Mouse (Mus musculus): ENCODE results near the gene H2-DMa. TPM values are rescaled to one million over a fixed set of nuclear protein-coding genes. Genes with fewer than 3 reads are reported as not detected.
A peak's percentile ranks its signal among the peaks of the same experiment; 100 is the strongest.

Gene H2-DMa
- total and polyA plus RNA-seq, 2 experiments from 2014 or later: 4.2 to 7.2 TPM

GRCm38 (mm10) chr17:34079002-34079401 is 40.3 kb upstream of the H2-DMa start:
- 87% methylated on average over 11 of the region's 11 CpGs for WGBS

GRCm38 (mm10) chr17:34079621-34080020 is 39.7 kb upstream of the H2-DMa start:
- Histone ChIP-seq H3K27me3 (ENCODE audit: control insufficient read depth, insufficient read depth, low read length) (peaks cover 37% of the 10 kb centered on the region), H3K4me2 (ENCODE audit: low read depth, low read length) (no peak overlapping the region), H3K4me1 (ENCODE audit: control insufficient read depth, insufficient read depth) (no peaks in the 10 kb centered on the region), H3K36me3 (replicated peaks; ENCODE audit: control insufficient read depth, insufficient read depth, low read length) (no peaks in the 10 kb centered on the region), H3K27ac (ENCODE audit: low read depth) (no peak overlapping the region), H3K9ac (replicated peaks; ENCODE audit: low read depth, low read length) (no peak overlapping the region), H3K9me3 (replicated peaks; ENCODE audit: control insufficient read depth, low read length) (no peaks in the 10 kb centered on the region), H3K4me3 (ENCODE audit: low read depth, low read length) (no peak overlapping the region)
- DNase-seq (ENCODE audit: low spot score): peak; percentile 76
- TF ChIP-seq EP300 (IDR thresholded peaks at IDR 0.05; ENCODE audit: low read depth) (no peak), CTCF (IDR thresholded peaks at IDR 0.05; ENCODE audit: low read depth) (no peak)
- peak; percentile 57 for ATAC-seq (ENCODE audit: insufficient read depth, low read depth)
- 22% methylated on average over 5 of the region's 5 CpGs for WGBS

More at GRCm38 (mm10) chr17:34079002-34079401, 40.3 kb upstream of the H2-DMa start:
- Histone ChIP-seq H3K4me3 (ENCODE audit: low read depth, low read length) (no peak overlapping the region), H3K9ac (replicated peaks; ENCODE audit: low read depth, low read length) (no peak overlapping the region), H3K4me2 (ENCODE audit: low read depth, low read length) (no peak overlapping the region), H3K4me1 (ENCODE audit: control insufficient read depth, insufficient read depth) (no peaks in the 10 kb centered on the region), H3K9me3 (replicated peaks; ENCODE audit: control insufficient read depth, low read length) (no peaks in the 10 kb centered on the region), H3K27ac (ENCODE audit: low read depth) (no peak overlapping the region), H3K36me3 (replicated peaks; ENCODE audit: control insufficient read depth, insufficient read depth, low read length) (no peaks in the 10 kb centered on the region), H3K27me3 (ENCODE audit: control insufficient read depth, insufficient read depth, low read length) (peaks cover 32% of the 10 kb centered on the region)
- no peak for TF ChIP-seq EP300 (IDR thresholded peaks at IDR 0.05; ENCODE audit: low read depth)
- TF ChIP-seq CTCF (IDR thresholded peaks at IDR 0.05; ENCODE audit: low read depth): no peak
- DNase-seq (ENCODE audit: low spot score): no peak
- ATAC-seq (ENCODE audit: insufficient read depth, low read depth): no peak

GRCm38 (mm10) chr17:34083104-34083503 is 36.2 kb upstream of the H2-DMa start:
- Histone ChIP-seq H3K4me2 (ENCODE audit: low read depth, low read length) (no peak overlapping the region), H3K27me3 (ENCODE audit: control insufficient read depth, insufficient read depth, low read length) (peaks cover 20% of the 10 kb centered on the region), H3K9ac (replicated peaks; ENCODE audit: low read depth, low read length) (no peak overlapping the region), H3K27ac (ENCODE audit: low read depth) (no peak overlapping the region), H3K4me1 (ENCODE audit: control insufficient read depth, insufficient read depth) (no peaks in the 10 kb centered on the region), H3K9me3 (replicated peaks; ENCODE audit: control insufficient read depth, low read length) (no peaks in the 10 kb centered on the region), H3K36me3 (replicated peaks; ENCODE audit: control insufficient read depth, insufficient read depth, low read length) (no peaks in the 10 kb centered on the region), H3K4me3 (ENCODE audit: low read depth, low read length) (no peak overlapping the region)
- TF ChIP-seq EP300 (IDR thresholded peaks at IDR 0.05; ENCODE audit: low read depth) (no peak), CTCF (IDR thresholded peaks at IDR 0.05; ENCODE audit: low read depth) (no peak)
- ATAC-seq (ENCODE audit: insufficient read depth, low read depth): no peak
- DNase-seq (ENCODE audit: low spot score): no peak
- 15% methylated on average over 8 of the region's 8 CpGs for WGBS

GRCm38 (mm10) chr17:34087386-34087785 is 32.0 kb upstream of the H2-DMa start:
- no peak for ATAC-seq (ENCODE audit: insufficient read depth, low read depth)
- H3K27ac ChIP-seq (ENCODE audit: low read depth): no peak overlapping the region
- H3K9me3 ChIP-seq (replicated peaks; ENCODE audit: control insufficient read depth, low read length): no peaks in the 10 kb centered on the region
- no peaks in the 10 kb centered on the region for H3K36me3 ChIP-seq (replicated peaks; ENCODE audit: control insufficient read depth, insufficient read depth, low read length)
- WGBS: 45% methylated on average over 2 of the region's 2 CpGs
- no peak for DNase-seq (ENCODE audit: low spot score)
- no peak for TF ChIP-seq CTCF (IDR thresholded peaks at IDR 0.05; ENCODE audit: low read depth)
- no peak for TF ChIP-seq EP300 (IDR thresholded peaks at IDR 0.05; ENCODE audit: low read depth)
- H3K4me2 ChIP-seq (ENCODE audit: low read depth, low read length): no peak overlapping the region
- no peak overlapping the region for H3K4me3 ChIP-seq (ENCODE audit: low read depth, low read length)
- H3K9ac ChIP-seq (replicated peaks; ENCODE audit: low read depth, low read length): no peak overlapping the region
- peaks cover 20% of the 10 kb centered on the region; the same call in 1 of the 2 replicates for H3K27me3 ChIP-seq (ENCODE audit: control insufficient read depth, insufficient read depth, low read length)
- no peaks in the 10 kb centered on the region for H3K4me1 ChIP-seq (ENCODE audit: control insufficient read depth, insufficient read depth)

GRCm38 (mm10) chr17:34088124-34088523 is 31.2 kb upstream of the H2-DMa start:
- no peaks in the 10 kb centered on the region for H3K9me3 ChIP-seq (replicated peaks; ENCODE audit: control insufficient read depth, low read length)
- no peaks in the 10 kb centered on the region for H3K4me1 ChIP-seq (ENCODE audit: control insufficient read depth, insufficient read depth)
- DNase-seq (ENCODE audit: low spot score) (no peak), ATAC-seq (ENCODE audit: insufficient read depth, low read depth) (no peak)
- no peak overlapping the region for H3K4me2 ChIP-seq (ENCODE audit: low read depth, low read length)
- H3K4me3 ChIP-seq (ENCODE audit: low read depth, low read length): no peak overlapping the region
- no peaks in the 10 kb centered on the region for H3K36me3 ChIP-seq (replicated peaks; ENCODE audit: control insufficient read depth, insufficient read depth, low read length)
- no peak overlapping the region for H3K9ac ChIP-seq (replicated peaks; ENCODE audit: low read depth, low read length)
- TF ChIP-seq EP300 (IDR thresholded peaks at IDR 0.05; ENCODE audit: low read depth): no peak
- TF ChIP-seq CTCF (IDR thresholded peaks at IDR 0.05; ENCODE audit: low read depth): no peak
- H3K27me3 ChIP-seq (ENCODE audit: control insufficient read depth, insufficient read depth, low read length): peaks cover 14% of the 10 kb centered on the region; the same call in 1 of the 2 replicates
- 47% methylated on average over 11 of the region's 11 CpGs for WGBS
- H3K27ac ChIP-seq (ENCODE audit: low read depth): no peak overlapping the region

GRCm38 (mm10) chr17:34090923-34091322 is 28.4 kb upstream of the H2-DMa start:
- no peak for ATAC-seq (ENCODE audit: insufficient read depth, low read depth)
- H3K36me3 ChIP-seq (replicated peaks; ENCODE audit: control insufficient read depth, insufficient read depth, low read length): no peaks in the 10 kb centered on the region
- no peaks in the 10 kb centered on the region for H3K4me1 ChIP-seq (ENCODE audit: control insufficient read depth, insufficient read depth)
- WGBS: 55% methylated on average over 7 of the region's 7 CpGs
- no peaks in the 10 kb centered on the region for H3K9me3 ChIP-seq (replicated peaks; ENCODE audit: control insufficient read depth, low read length)
- TF ChIP-seq EP300 (IDR thresholded peaks at IDR 0.05; ENCODE audit: low read depth) (no peak), CTCF (IDR thresholded peaks at IDR 0.05; ENCODE audit: low read depth) (peak; percentile 13; the same call in 1 of the 2 replicates)
- H3K9ac ChIP-seq (replicated peaks; ENCODE audit: low read depth, low read length): no peak overlapping the region
- no peak overlapping the region for H3K4me3 ChIP-seq (ENCODE audit: low read depth, low read length)
- no peak overlapping the region for H3K27ac ChIP-seq (ENCODE audit: low read depth)
- peaks cover 6% of the 10 kb centered on the region; the same call in 1 of the 2 replicates for H3K27me3 ChIP-seq (ENCODE audit: control insufficient read depth, insufficient read depth, low read length)
- no peak overlapping the region for H3K4me2 ChIP-seq (ENCODE audit: low read depth, low read length)
- no peak for DNase-seq (ENCODE audit: low spot score)
